In genomic region chr11:68974059-68974450, GRCm38 (mm10) we compare ENCODE assay signal across 8 mouse cellular contexts. TPM values are rescaled to one million over a fixed set of nuclear protein-coding genes. Genes with fewer than 3 reads are reported as not detected.
A peak's percentile ranks its signal among the peaks of the same experiment; 100 is the strongest.
DNase-seq lines count a peak whose midpoint lies in the region; ATAC-seq and TF ChIP-seq lines count a peak whose summit lies in the region.

No protein-coding gene starts in this region.

- no peak overlapping the region for H3K27ac ChIP-seq in heart, embryonic 16.5 days (ENCODE audit: low read length)
- H3K27ac ChIP-seq in hindbrain, embryonic 10.5 days, result 0 out of 2 replicates have a peak overlapping the region, but pooled peaks have one; percentile 83
- peak overlapping the region; percentile 72 for H3K27ac ChIP-seq in midbrain, embryonic 10.5 days (replicated peaks)

- intact Hi-C loops in left cerebral cortex, postnatal 14 days (cut with DNase I), result no loop called here

- WGBS in heart, embryonic 16.5 days, result 30% methylated on average over 6 of the region's 6 CpGs
- WGBS in hindbrain, embryonic 10.5 days, result 30% methylated on average over 6 of the region's 6 CpGs
- 26% methylated on average over 6 of the region's 6 CpGs for WGBS in midbrain, embryonic 10.5 days

- peak overlapping the region; percentile 79 for H3K4me2 ChIP-seq in heart, embryonic 16.5 days (ENCODE audit: low read depth, low read length)

- H3K9ac ChIP-seq in heart, embryonic 16.5 days (ENCODE audit: low read length), result peak overlapping the region; percentile 63

- H3K4me1 ChIP-seq in heart, embryonic 16.5 days (ENCODE audit: control insufficient read depth, insufficient read depth, low read length), result peaks cover 30% of the 10 kb centered on the region
- H3K4me1 ChIP-seq in G1E (ENCODE audit: insufficient read depth, low read depth, low read length), result peaks cover 34% of the 10 kb centered on the region
- H3K4me1 ChIP-seq in hindbrain, embryonic 10.5 days (replicated peaks), result peaks cover 20% of the 10 kb centered on the region
- peaks cover 22% of the 10 kb centered on the region for H3K4me1 ChIP-seq in midbrain, embryonic 10.5 days

- no peaks in the 10 kb centered on the region for H3K27me3 ChIP-seq in heart, embryonic 16.5 days (ENCODE audit: control insufficient read depth, insufficient read depth, low read length)
- peaks cover 4% of the 10 kb centered on the region for H3K27me3 ChIP-seq in G1E (ENCODE audit: insufficient read depth, low read length)
- peaks cover 7% of the 10 kb centered on the region; the same call in 1 of the 2 replicates for H3K27me3 ChIP-seq in hindbrain, embryonic 10.5 days (ENCODE audit: insufficient read depth, poor library complexity, severe bottlenecking)
- H3K27me3 ChIP-seq in midbrain, embryonic 10.5 days (ENCODE audit: low read depth, poor library complexity, severe bottlenecking), result peaks cover 13% of the 10 kb centered on the region

- no peak for TF ChIP-seq CTCF in G1E (IDR thresholded peaks at IDR 0.05; ENCODE audit: low read depth, low read length)

- peak overlapping the region; percentile 57 for H3K4me3 ChIP-seq in heart, embryonic 16.5 days (ENCODE audit: low read length)
- H3K4me3 ChIP-seq in G1E (ENCODE audit: low read depth, low read length), result peak overlapping the region; percentile 67; the same call in 1 of the 2 replicates
- peak overlapping the region; percentile 57 for H3K4me3 ChIP-seq in hindbrain, embryonic 10.5 days
- peak overlapping the region; percentile 59 for H3K4me3 ChIP-seq in midbrain, embryonic 10.5 days

- H3K9me3 ChIP-seq in heart, embryonic 16.5 days (replicated peaks; ENCODE audit: control insufficient read depth, low read length), result no peaks in the 10 kb centered on the region
- H3K9me3 ChIP-seq in G1E (replicated peaks), result no peaks in the 10 kb centered on the region
- H3K9me3 ChIP-seq in hindbrain, embryonic 10.5 days, result no peaks in the 10 kb centered on the region
- H3K9me3 ChIP-seq in midbrain, embryonic 10.5 days (replicated peaks), result no peaks in the 10 kb centered on the region

- no peak for ATAC-seq in heart, embryonic 16.5 days (replicated peaks; ENCODE audit: extremely low read depth, insufficient read depth, low FRiP score)
- no peak for ATAC-seq in G1E (ENCODE audit: extremely low read depth, insufficient number of reproducible peaks, low FRiP score, poor library complexity, severe bottlenecking)
- ATAC-seq in megakaryocyte progenitor cell, adult 5-6 weeks (replicated peaks; ENCODE audit: poor library complexity), result no peak

- no peak for DNase-seq in heart, postnatal 4 days
- no peak for DNase-seq in G1E (ENCODE audit: low spot score)
- DNase-seq in hindbrain, embryonic 10.5 days (ENCODE audit: low spot score), result no peak
- DNase-seq in midbrain, embryonic 10.5 days (ENCODE audit: low spot score), result no peak
- DNase-seq in left cerebral cortex, postnatal 14 days (ENCODE audit: low spot score in 2 of 2), result no peak
- DNase-seq in layer of hippocampus, postnatal 25 days (ENCODE audit: extremely low spot score in 1 of 2, low spot score in 1 of 2), result no peak

- no peaks in the 10 kb centered on the region for H3K36me3 ChIP-seq in heart, embryonic 16.5 days (ENCODE audit: control insufficient read depth, insufficient read depth)
- H3K36me3 ChIP-seq in G1E (replicated peaks), result peaks cover 19% of the 10 kb centered on the region
- no peaks in the 10 kb centered on the region for H3K36me3 ChIP-seq in hindbrain, embryonic 10.5 days
- no peaks in the 10 kb centered on the region for H3K36me3 ChIP-seq in midbrain, embryonic 10.5 days

RNA-seq across cellular contexts. Expression of gene Rangrf, which starts 0.9 kb away (rescaled TPM):
- polyA plus RNA-seq in heart, embryonic 16.5 days (2015; fragmentation: Nextera tagmentation; extraction: Ambion mirVana), result 79.2 and 84.3 TPM in 2 replicates
- 10 to 100 TPM; 41.0 to 44.7 TPM for total RNA-seq in heart, postnatal 4 days (2021)
- total RNA-seq in G1E (2014; fragmentation: Nextera tagmentation), result 16.1 and 21.8 TPM in 2 replicates
- total RNA-seq in G1E (2017), result 16.2 and 18.4 TPM in 2 replicates
- polyA plus RNA-seq in G1E (2012), result 7.8 and 8.1 TPM in 2 replicates
- polyA plus RNA-seq in hindbrain, embryonic 10.5 days (2016; fragmentation: Nextera tagmentation; extraction: Ambion mirVana), result 69.7 and 78.1 TPM in 2 replicates
- 68.4 and 84.6 TPM in 2 replicates for polyA plus RNA-seq in midbrain, embryonic 10.5 days (2016; fragmentation: Nextera tagmentation; extraction: Ambion mirVana)
- 91.0 and 123 TPM in 2 replicates for total RNA-seq in megakaryocyte progenitor cell, adult 5-6 weeks (2015)
- total RNA-seq in megakaryocyte progenitor cell, adult 5-6 weeks (2017), result 46.3 and 54.1 TPM in 2 replicates
- total RNA-seq in left cerebral cortex, postnatal 14 days (2021), result 10 to 100 TPM; 14.6 to 17.2 TPM
- total RNA-seq in layer of hippocampus, postnatal 25 days (2021), result 10 to 100 TPM; 15.1 to 18.1 TPM

RNA-seq across cellular contexts. Expression of gene Slc25a35, which starts 6.1 kb away (rescaled TPM):
- polyA plus RNA-seq in heart, embryonic 16.5 days (2015; fragmentation: Nextera tagmentation; extraction: Ambion mirVana), result 1.7 and 2.2 TPM in 2 replicates
- total RNA-seq in heart, postnatal 4 days (2021), result 1 to 10 TPM in 1 of 2 experiments, under 1 TPM in 1; 0.91 to 1.4 TPM
- total RNA-seq in G1E (2014; fragmentation: Nextera tagmentation) (5.2 and 5.8 TPM in 2 replicates), G1E (2017) (0.93 and 1.1 TPM in 2 replicates)
- 1.2 and 1.3 TPM in 2 replicates for polyA plus RNA-seq in G1E (2012)
- 2.0 and 2.5 TPM in 2 replicates for polyA plus RNA-seq in hindbrain, embryonic 10.5 days (2016; fragmentation: Nextera tagmentation; extraction: Ambion mirVana)
- polyA plus RNA-seq in midbrain, embryonic 10.5 days (2016; fragmentation: Nextera tagmentation; extraction: Ambion mirVana), result 2.0 and 2.1 TPM in 2 replicates
- total RNA-seq in megakaryocyte progenitor cell, adult 5-6 weeks (2015), result 2.2 and 2.8 TPM in 2 replicates
- 0.30 and 0.75 TPM in 2 replicates for total RNA-seq in megakaryocyte progenitor cell, adult 5-6 weeks (2017)
- total RNA-seq in left cerebral cortex, postnatal 14 days (2021), result 1 to 10 TPM; 4.8 to 5.4 TPM
- 1 to 10 TPM; 4.4 to 7.6 TPM for total RNA-seq in layer of hippocampus, postnatal 25 days (2021)

RNA-seq across cellular contexts. Expression of gene Arhgef15, which starts 16.8 kb away (rescaled TPM):
- 13.1 and 15.4 TPM in 2 replicates for polyA plus RNA-seq in heart, embryonic 16.5 days (2015; fragmentation: Nextera tagmentation; extraction: Ambion mirVana)
- 10 to 100 TPM; 32.1 to 36.8 TPM for total RNA-seq in heart, postnatal 4 days (2021)
- total RNA-seq in G1E (2014; fragmentation: Nextera tagmentation) (not detected in 2 replicates), G1E (2017) (0.12 and 0.22 TPM in 2 replicates)
- polyA plus RNA-seq in G1E (2012), result not detected in 2 replicates
- 7.9 and 8.6 TPM in 2 replicates for polyA plus RNA-seq in hindbrain, embryonic 10.5 days (2016; fragmentation: Nextera tagmentation; extraction: Ambion mirVana)
- polyA plus RNA-seq in midbrain, embryonic 10.5 days (2016; fragmentation: Nextera tagmentation; extraction: Ambion mirVana), result 6.4 and 6.6 TPM in 2 replicates
- not detected in 2 replicates for total RNA-seq in megakaryocyte progenitor cell, adult 5-6 weeks (2015)
- total RNA-seq in megakaryocyte progenitor cell, adult 5-6 weeks (2017), result 0.04 and 0.98 TPM in 2 replicates
- total RNA-seq in left cerebral cortex, postnatal 14 days (2021), result 10 to 100 TPM; 20.9 to 22.6 TPM
- 1 to 10 TPM; 5.8 to 6.9 TPM for total RNA-seq in layer of hippocampus, postnatal 25 days (2021)

RNA-seq across cellular contexts. Expression of gene Pfas, which starts 34.2 kb away (rescaled TPM):
- polyA plus RNA-seq in heart, embryonic 16.5 days (2015; fragmentation: Nextera tagmentation; extraction: Ambion mirVana), result 16.7 and 19.2 TPM in 2 replicates
- total RNA-seq in heart, postnatal 4 days (2021), result 10 to 100 TPM; 14.3 to 14.5 TPM
- total RNA-seq in G1E (2014; fragmentation: Nextera tagmentation) (83.4 and 107 TPM in 2 replicates), G1E (2017) (34.4 and 36.2 TPM in 2 replicates)
- 41.3 and 62.8 TPM in 2 replicates for polyA plus RNA-seq in G1E (2012)
- 40.6 and 57.3 TPM in 2 replicates for polyA plus RNA-seq in hindbrain, embryonic 10.5 days (2016; fragmentation: Nextera tagmentation; extraction: Ambion mirVana)
- 57.8 and 59.2 TPM in 2 replicates for polyA plus RNA-seq in midbrain, embryonic 10.5 days (2016; fragmentation: Nextera tagmentation; extraction: Ambion mirVana)
- 24.8 and 31.3 TPM in 2 replicates for total RNA-seq in megakaryocyte progenitor cell, adult 5-6 weeks (2015)
- 34.9 and 48.8 TPM in 2 replicates for total RNA-seq in megakaryocyte progenitor cell, adult 5-6 weeks (2017)
- total RNA-seq in left cerebral cortex, postnatal 14 days (2021), result 10 to 100 TPM; 19.6 to 23.5 TPM
- total RNA-seq in layer of hippocampus, postnatal 25 days (2021), result 10 to 100 TPM; 18.9 to 29.3 TPM

RNA-seq across cellular contexts. Expression of gene Ctc1, which starts 41.7 kb away (rescaled TPM):
- 44.4 and 49.5 TPM in 2 replicates for polyA plus RNA-seq in heart, embryonic 16.5 days (2015; fragmentation: Nextera tagmentation; extraction: Ambion mirVana)
- 10 to 100 TPM; 36.8 to 37.7 TPM for total RNA-seq in heart, postnatal 4 days (2021)
- total RNA-seq in G1E (2014; fragmentation: Nextera tagmentation), result 83.8 and 96.5 TPM in 2 replicates
- 15.2 and 19.9 TPM in 2 replicates for total RNA-seq in G1E (2017)
- 73.4 and 104 TPM in 2 replicates for polyA plus RNA-seq in G1E (2012)
- polyA plus RNA-seq in hindbrain, embryonic 10.5 days (2016; fragmentation: Nextera tagmentation; extraction: Ambion mirVana), result 89.8 and 90.9 TPM in 2 replicates
- 82.4 and 85.6 TPM in 2 replicates for polyA plus RNA-seq in midbrain, embryonic 10.5 days (2016; fragmentation: Nextera tagmentation; extraction: Ambion mirVana)
- 27.8 and 33.7 TPM in 2 replicates for total RNA-seq in megakaryocyte progenitor cell, adult 5-6 weeks (2015)
- total RNA-seq in megakaryocyte progenitor cell, adult 5-6 weeks (2017), result 21.2 and 27.2 TPM in 2 replicates
- 10 to 100 TPM; 39.1 to 40.5 TPM for total RNA-seq in left cerebral cortex, postnatal 14 days (2021)
- total RNA-seq in layer of hippocampus, postnatal 25 days (2021), result 10 to 100 TPM; 35.5 to 36.0 TPM
